Mouse (Mus musculus) adrenal gland, postnatal 36 days (tissue): ENCODE measurements around the gene Cyb5r4. TPM values are rescaled to one million over a fixed set of nuclear protein-coding genes. Genes with fewer than 3 reads are reported as not detected.
"Not testable (repeated sequence)": the region's sequence is repeated elsewhere in the genome, so short reads cannot be mapped to it uniquely, and the experiment has no call there.

ENCODE experiments used
- DNase-seq, 2 experiments: peaks; one replicate each; pipeline ENCODE4 v3.0.0; 2021; ENCODE audit warnings: mixed read lengths in 1 of 2
- total RNA-seq, 2 experiments: library from RNA; stranded (reverse); gene quantifications; 2 replicates each; pipeline ENCODE4 v1.2.3; 2021

Cyb5r4 gene
- total RNA-seq, 2 experiments from 2014 or later, result 43.1 to 44.2 TPM

GRCm38 (mm10) chr9:87015938-87016294, 5.9 kb upstream of the Cyb5r4 start:
- no peak for DNase-seq

GRCm38 (mm10) chr9:87025764-87026163, 4.0 kb downstream of the Cyb5r4 start:
- DNase-seq, result no peak

- DNase-seq, result peak; percentile 51 to 64
Observed at GRCm38 (mm10) chr9:87027423-87028084, 5.7 kb downstream of the Cyb5r4 start.

DNA sequence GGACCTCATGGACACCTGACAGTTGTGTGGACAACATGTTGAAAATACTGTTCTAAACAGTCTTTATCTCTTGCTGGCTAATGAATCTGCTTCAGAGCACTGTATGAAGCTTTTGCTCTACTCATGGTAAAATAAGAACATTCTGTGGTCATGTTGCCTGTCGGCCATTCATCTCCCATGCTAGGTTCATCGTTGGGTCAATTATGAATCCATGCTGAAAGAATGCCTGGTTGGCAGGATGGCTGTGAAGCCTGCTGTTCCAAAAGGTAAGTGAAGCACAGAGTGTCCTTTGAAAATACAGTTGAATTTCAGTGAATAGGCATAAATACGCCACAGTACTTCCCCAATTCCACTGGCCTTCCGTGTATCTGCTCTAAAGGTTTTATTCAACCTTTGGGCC, 10.4 kb downstream of the Cyb5r4 start:
- no peak for DNase-seq

DNA sequence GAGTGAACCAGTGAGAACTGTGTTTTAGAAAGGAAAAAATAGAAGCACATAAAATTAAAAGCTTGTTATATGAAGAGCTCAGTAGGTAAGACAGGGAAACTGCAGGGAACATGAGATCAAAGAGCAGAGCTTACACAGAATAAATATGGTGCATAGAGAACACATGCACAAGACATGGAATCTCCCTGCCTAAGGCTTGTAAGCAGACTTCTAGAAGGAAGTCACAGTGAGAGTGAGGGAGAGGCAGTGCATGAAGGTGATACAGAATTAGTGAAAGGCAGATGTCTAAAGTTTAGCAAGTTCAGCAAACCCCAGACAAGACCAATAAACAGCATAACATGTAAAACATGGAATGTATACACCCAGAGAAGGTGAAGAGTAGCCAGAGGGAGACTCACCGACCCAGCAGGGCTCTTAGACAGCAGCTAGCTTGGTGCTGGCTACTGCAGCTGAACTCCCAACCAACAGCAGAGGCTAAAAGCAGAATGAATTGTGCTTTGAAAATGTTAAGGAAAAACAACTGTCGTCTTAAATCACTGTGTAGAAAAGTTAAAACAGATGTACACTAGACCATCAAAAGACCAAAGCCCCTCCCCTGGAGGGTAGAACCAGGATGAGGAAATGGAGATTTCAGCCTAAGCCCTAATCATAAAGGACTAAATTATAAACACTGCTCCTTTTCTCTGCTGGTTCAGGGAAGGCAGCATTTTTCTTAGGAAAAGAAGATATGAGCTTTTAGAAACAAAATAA, 13.2 kb downstream of the Cyb5r4 start:
- no peak for DNase-seq

DNA sequence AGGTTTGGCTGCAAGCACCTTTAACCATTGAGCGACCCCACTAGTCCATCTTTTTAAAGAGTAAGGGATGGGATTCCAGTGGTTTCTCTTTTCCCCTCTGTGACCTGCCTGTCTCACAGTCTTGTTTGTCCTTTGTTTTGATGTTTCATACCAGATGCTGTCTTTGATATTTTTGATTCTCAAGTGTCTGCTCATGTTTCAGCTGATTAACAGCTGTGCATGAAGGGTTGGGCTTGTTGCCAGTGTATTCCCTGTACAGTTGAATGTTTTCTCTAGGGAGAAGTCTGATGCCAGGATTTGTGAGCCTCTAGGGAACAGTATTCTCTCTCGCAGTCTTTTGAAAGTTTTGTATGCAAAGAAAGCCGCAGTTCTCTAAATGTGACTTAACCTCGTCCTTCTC, 27.6 kb downstream of the Cyb5r4 start:
- no peak for DNase-seq

DNA sequence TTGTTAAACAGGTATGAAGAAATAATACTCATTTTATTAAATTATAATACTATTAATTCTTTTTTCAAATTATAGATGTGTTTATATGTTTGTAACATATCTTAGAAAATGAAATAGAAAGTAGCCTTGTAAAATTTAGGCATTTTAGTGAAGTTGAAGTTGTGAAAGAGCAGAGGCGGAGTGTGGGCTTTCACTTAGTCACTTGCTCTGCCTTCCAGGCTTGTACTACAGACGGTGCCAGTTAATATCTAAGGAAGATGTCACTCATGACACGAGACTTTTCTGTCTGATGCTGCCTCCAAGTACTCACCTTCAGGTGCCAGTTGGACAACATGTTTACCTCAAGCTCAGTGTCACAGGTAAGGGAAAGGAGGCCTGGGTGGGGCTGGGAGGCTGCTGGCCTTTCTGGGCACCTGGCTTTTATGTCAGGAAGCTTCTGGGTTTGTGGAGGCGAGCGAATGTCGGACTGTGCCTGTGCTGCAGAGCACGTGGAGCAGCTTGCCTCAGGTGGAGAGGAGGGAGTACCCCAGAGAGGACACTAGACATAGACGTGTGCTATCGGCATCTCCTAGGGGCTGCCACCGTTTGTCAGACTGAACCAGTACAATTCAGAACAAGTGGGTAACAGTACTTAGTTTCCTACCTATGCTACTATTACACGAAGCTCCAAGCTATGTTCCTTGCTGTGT, 33.9 kb downstream of the Cyb5r4 start:
- DNase-seq, result no peak

DNA sequence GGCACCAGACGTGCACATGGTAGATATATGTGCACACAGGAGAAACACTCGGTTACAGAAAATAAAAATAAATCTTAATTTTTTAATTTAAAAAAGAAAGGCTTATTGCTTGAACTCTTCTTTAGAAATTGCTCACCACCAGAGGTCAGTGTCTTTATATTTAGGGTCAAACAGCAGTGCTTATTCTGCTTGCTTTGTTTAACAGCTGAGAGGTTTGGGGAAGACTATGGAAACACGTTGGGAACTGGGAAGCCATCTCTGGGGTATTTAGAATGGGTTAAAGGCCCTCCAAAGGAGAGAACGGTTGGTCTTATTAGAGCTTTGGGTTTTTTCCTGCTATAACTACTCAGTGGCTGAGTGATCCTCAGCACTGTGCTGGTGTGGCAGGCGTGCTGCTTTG, 40.5 kb downstream of the Cyb5r4 start:
- DNase-seq, result no peak

GRCm38 (mm10) chr9:87068160-87068559, 46.3 kb downstream of the Cyb5r4 start:
- DNase-seq, result no peak

GRCm38 (mm10) chr9:87071566-87071965, 49.8 kb downstream of the Cyb5r4 start:
- DNase-seq, result not testable (repeated sequence)

DNA sequence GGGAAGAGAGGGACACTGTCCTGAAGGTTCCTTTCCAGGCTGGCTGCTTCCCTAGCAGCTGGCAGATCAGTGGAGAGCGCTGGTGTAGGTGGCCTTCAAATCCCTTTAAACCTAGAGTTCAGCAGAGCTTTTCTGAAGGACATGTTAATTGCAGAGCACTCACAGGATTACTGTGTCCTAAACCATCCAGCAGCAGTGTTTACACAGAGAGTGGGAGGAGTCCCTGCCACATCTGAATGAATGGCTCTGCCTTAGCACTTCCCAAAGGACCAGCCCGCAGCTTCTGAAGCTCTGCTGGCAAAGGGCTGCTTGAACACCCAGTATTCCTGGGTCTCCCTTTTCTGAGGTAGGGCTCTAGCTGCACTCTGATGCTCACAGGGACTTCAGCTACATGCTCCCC, 56.1 kb downstream of the Cyb5r4 start:
- DNase-seq, result peak in 1 of 2 experiments; percentile 6

GRCm38 (mm10) chr9:87079511-87079910, 57.7 kb downstream of the Cyb5r4 start:
- peak; percentile 14 to 23 for DNase-seq

GRCm38 (mm10) chr9:87086991-87087390, 65.2 kb downstream of the Cyb5r4 start:
- DNase-seq, result no peak

- peak; percentile 70 to 81 for DNase-seq
Observed at GRCm38 (mm10) chr9:87097989-87098388, 76.2 kb downstream of the Cyb5r4 start.

GRCm38 (mm10) chr9:87115019-87115418, 93.2 kb downstream of the Cyb5r4 start:
- DNase-seq, result no peak

GRCm38 (mm10) chr9:87115456-87115931, 93.7 kb downstream of the Cyb5r4 start:
- DNase-seq, result no peak

DNA sequence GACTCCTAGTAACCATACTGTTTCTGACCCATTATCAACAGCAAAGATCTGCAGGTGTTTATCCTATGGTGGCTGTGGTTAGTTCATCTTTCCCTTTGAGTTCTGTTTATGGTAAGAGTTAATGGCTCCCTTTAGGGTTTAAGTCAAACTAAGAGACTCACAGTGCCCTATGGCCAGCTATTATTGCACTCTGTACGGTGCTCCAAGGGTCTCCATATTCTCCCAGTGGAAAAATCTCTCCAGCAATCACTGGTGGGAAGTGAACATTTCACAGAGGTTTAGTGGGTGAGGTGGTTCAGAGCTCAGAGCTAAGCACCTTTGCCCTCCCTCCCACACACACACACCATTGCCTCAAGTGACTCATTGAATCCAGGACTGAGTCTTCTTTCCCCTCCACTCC, 94.2 kb downstream of the Cyb5r4 start:
- no peak for DNase-seq

GRCm38 (mm10) chr9:87118996-87119395, 97.2 kb downstream of the Cyb5r4 start:
- DNase-seq, result no peak

DNA sequence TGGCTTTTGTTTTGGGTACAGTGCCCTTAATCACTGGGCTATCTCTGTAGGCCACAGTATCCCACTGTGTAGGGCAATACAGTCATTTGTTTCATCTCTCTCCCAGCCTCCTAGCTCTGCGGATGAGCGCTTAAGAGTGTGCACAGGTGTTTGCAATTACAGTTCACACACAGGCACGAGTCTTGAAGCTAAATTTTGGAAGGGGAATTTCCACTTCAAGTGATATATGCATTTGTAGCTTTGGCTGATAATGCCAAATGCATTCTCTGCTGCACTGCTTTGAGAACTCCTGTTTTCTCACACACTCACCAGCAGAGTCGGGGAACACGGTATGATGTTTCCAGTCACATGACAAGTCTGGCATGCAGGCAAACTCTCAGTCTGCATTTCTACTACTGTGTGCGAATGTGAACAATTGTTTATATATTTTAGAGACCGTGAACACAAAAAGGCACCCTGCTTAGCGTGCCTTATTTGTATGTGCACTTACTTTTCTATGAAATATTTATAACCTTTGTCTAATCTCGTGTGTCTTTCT, 100.2 kb downstream of the Cyb5r4 start:
- DNase-seq, result no peak

DNA sequence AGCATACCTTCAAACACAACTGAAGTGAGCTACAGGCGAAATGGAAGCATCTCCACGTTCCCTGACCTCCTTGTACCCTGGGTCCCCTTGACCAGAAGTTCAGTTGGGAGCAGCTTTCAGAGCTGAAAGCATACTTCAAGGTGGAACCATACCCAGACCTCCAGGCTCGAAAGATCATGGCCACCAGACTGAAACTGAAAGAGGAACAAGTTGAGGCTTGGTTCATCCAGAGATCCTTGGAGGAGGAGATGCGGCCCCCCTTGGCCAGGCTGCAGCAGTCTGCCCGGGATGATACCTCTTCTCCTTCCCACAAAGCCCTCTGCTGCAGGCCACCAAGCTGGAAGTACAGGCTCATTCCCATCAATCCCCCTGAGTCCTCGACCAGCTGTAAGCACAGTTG, 105.2 kb downstream of the Cyb5r4 start:
- not testable (repeated sequence) for DNase-seq
